Mouse (Mus musculus): Measurements from ENCODE around the gene Hap1.

DNA sequence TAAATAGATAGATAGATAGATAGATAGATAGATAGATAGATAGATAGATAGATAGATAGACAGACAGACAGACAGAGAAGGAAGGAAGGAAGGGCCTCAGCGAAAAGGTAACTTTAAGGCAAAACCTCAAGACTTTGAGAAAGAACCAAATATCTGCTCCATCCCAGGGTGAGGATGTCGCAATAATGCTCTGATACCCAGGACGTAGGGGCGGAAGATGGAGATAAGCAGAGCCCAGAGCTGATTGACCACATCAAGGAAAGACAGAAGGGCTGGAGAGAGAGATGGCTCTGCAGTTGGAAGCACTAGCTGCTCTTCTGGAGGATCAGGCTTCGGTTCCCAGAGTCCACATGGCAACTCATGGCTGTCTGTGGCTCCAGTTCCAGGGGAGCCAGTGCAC, 54.6 kb downstream of the Hap1 start:
- no peak for TF ChIP-seq CTCF (IDR thresholded peaks at IDR 0.05; ENCODE audit: borderline replicate concordance, insufficient read depth, low read length)
- TF ChIP-seq POLR2A (IDR thresholded peaks at IDR 0.05; ENCODE audit: low read depth, low read length) = no peak
